Mouse (Mus musculus): ENCODE measurements around the gene Gna14.

- TF ChIP-seq CTCF (conservative IDR thresholded peaks at IDR 0.05; ENCODE audit: insufficient read depth, insufficient read length, low read depth, low read length): no peak
- TF ChIP-seq POLR2A (IDR thresholded peaks at IDR 0.05; ENCODE audit: low read depth, low read length): no peak
Observed at GRCm38 (mm10) chr19:16447832-16448621, 12.5 kb downstream of the Gna14 start.
